Mouse (Mus musculus) intestine, embryonic 15.5 days (tissue): ENCODE data around the gene Klhdc8b. TPM values are rescaled to one million over a fixed set of nuclear protein-coding genes. Genes with fewer than 3 reads are reported as not detected.

ENCODE experiments used
- ATAC-seq: fragments of 200-750 bp; cut with Nextera tagmentation; 2 replicates; pipeline ENCODE4 v1.8.0; 2017; ENCODE audit warnings: moderate TSS enrichment, moderate library complexity
- H3K27ac ChIP-seq: fragments of 300-500 bp; sonication (generic); 2 replicates; pipeline ENCODE4 v1.5.1; 2015; ENCODE audit warnings: mild to moderate bottlenecking, inconsistent platforms
- H3K27me3 ChIP-seq: fragments of 300-500 bp; sonication (generic); replicated peaks from 2 replicates; pipeline ENCODE4 v1.6.1; 2015; ENCODE audit warnings: inconsistent platforms
- H3K36me3 ChIP-seq: fragments of 300-500 bp; sonication (generic); 2 replicates; pipeline ENCODE4 v1.6.1; 2015; ENCODE audit warnings: inconsistent platforms
- H3K4me1 ChIP-seq: fragments of 300-500 bp; sonication (generic); replicated peaks from 2 replicates; pipeline ENCODE4 v1.6.1; 2015; ENCODE audit warnings: inconsistent platforms
- H3K4me2 ChIP-seq: fragments of 300-500 bp; sonication (generic); replicated peaks from 2 replicates; pipeline ENCODE4 v1.6.1; 2015; ENCODE audit warnings: mild to moderate bottlenecking, inconsistent platforms
- H3K4me3 ChIP-seq: fragments of 300-500 bp; sonication (generic); replicated peaks from 2 replicates; pipeline ENCODE4 v1.5.1; 2015; ENCODE audit warnings: inconsistent platforms
- H3K9ac ChIP-seq: fragments of 300-500 bp; sonication (generic); 2 replicates; pipeline ENCODE4 v1.6.1; 2015; ENCODE audit warnings: inconsistent platforms
- H3K9me3 ChIP-seq: fragments of 300-500 bp; sonication (generic); 2 replicates; pipeline ENCODE4 v1.6.1; 2016; ENCODE audit warnings: inconsistent platforms
- WGBS: fragments of 180-500 bp; shearing (Covaris S2); methylation state at CpG from one replicate; pipeline ENCODE4 v1.1.7; 2015; 5-methylcytosine and 5-hydroxymethylcytosine counted together
- polyA plus RNA-seq: library from polyadenylated mRNA; unstranded; fragments of >200 nt; fragmentation: Nextera tagmentation; extraction: Ambion mirVana; gene quantifications from 2 replicates; pipeline ENCODE4 v1.2.1, GENCODE M21; 2015

The Klhdc8b gene
- polyA plus RNA-seq, 1 experiment from 2014 or later = 48.7 TPM

DNA sequence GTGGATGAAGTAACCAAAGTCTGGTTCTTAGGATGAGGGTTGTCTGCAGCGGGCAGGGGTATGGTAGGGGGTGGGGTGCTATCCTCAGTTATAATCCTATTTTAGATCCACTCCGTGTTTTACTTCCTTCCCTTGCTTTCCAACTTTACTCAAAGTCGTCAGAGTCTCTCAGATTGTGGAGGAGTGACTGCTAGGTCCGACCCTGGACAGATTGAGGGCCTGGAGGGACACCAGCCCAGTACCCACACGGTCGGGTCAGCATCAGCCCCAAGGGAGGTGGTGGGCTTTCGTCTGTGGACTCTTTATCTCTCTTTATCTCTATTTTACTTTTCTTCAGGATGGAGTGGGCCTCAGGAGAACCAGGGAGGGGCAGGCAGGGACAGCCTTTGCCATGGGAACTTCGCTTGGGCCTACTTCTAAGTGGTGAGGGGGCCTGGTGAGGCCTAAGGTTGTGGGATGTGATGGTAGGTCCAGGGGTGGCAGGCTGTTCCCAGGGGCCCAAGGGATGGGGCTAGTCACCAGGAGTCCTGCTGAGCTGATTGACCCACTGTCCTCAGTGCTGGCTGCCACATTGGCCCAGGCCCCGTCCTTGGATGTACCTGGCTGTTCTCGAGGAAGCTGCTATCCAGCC is 18.5 kb upstream of the Klhdc8b start, which contains the start of gene Lamb2:
Gene Lamb2 (plus strand): TSS at position 16 of the 631 bp plus-strand sequence.
- peaks cover 24% of the 10 kb centered on the region for H3K36me3 ChIP-seq
- WGBS = 6% methylated on average over 10 of the region's 10 CpGs
- peak within 1 kb of the TSS; percentile 70 for H3K9ac ChIP-seq
- H3K27ac ChIP-seq = peak within 1 kb of the TSS; percentile 81
- no peaks in the 10 kb centered on the region for H3K9me3 ChIP-seq
- H3K4me3 ChIP-seq = peak within 1 kb of the TSS; percentile 59
- ATAC-seq = peak; percentile 58
- H3K4me2 ChIP-seq = peak within 1 kb of the TSS; percentile 69
- no peaks in the 10 kb centered on the region for H3K27me3 ChIP-seq
- H3K4me1 ChIP-seq = peaks cover 15% of the 10 kb centered on the region

DNA sequence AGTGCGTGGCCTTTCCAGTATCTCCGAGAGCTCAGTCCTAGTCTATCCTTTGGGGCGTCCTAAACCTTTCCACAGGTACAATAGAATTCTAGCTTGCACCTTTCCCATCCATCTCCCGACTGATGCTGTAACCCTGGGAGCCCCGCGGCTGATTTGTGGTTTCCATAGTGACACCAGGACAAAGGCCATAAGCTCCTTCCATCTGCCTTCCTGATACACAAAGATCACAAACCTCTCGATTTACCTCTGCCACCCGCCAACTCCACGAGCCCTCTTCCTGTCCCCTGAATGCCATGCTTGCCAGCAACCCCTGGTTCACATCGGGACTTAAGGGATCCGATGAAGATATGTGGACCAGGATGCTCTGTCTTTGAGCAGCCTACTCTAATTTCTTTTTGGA is 17.9 kb upstream of the Klhdc8b start:
- Histone ChIP-seq H3K4me2 (peak overlapping the region; percentile 69), H3K36me3 (peaks cover 22% of the 10 kb centered on the region), H3K9me3 (no peaks in the 10 kb centered on the region), H3K4me1 (peaks cover 15% of the 10 kb centered on the region), H3K9ac (peak overlapping the region; percentile 34; the same call in 1 of the 2 replicates), H3K27me3 (no peaks in the 10 kb centered on the region), H3K27ac (peak overlapping the region; percentile 81), H3K4me3 (peak overlapping the region; percentile 59)
- peak; percentile 18 for ATAC-seq
- 31% methylated on average over 11 of the region's 11 CpGs for WGBS

DNA sequence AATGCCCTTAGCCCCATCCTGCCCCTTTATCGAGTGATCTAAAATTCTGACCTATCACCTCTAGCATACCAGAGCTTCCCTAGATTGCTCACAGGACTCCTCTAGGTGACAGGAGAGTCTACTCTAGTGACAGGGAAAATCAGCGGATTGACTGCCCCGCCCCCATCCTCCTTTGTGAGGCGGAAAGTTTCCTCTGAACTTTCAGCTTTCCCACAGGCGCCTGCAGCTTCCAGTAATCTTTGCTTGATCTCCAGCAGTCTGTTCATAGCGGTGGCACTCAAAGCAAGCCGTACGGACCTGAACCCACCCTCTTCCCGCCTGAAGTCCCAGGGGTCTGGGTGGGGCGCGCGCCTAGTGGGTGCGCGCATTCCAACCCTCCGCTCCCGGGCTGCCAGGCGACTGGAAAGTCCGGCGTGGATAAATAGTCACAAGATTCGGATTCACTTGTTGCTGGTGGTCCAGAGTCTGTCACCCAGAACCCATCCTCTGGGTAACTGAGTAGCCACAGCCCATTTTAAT is 17.3 kb upstream of the Klhdc8b start:
- Histone ChIP-seq H3K27me3 (no peaks in the 10 kb centered on the region), H3K4me2 (peak overlapping the region; percentile 69), H3K27ac (peak overlapping the region; percentile 81), H3K36me3 (peaks cover 19% of the 10 kb centered on the region), H3K9me3 (no peaks in the 10 kb centered on the region), H3K4me3 (peak overlapping the region; percentile 59), H3K4me1 (peaks cover 15% of the 10 kb centered on the region), H3K9ac (peak overlapping the region; percentile 34)
- ATAC-seq = peak; percentile 84
- WGBS = 1% methylated on average over 20 of the region's 20 CpGs

DNA sequence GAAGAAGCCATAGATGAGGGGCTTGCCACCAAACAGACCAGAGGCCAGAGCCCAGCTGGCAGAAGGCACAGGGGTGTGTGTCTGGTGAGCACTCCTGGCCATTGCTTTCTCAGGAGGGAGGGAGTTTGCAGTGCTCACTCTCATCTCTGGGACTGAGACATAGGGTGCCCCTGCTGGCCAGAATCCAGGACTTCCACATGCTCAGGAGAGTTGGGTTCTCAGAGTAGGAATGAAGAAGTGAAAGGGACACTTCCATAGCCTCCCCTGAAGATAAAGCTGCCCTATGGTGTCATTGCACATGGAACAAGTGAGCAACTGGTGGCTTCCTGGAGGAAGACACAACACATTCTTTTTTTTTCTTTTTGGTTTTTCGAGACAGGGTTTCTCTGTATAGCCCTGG is 13.1 kb upstream of the Klhdc8b start:
- no peak for ATAC-seq

DNA sequence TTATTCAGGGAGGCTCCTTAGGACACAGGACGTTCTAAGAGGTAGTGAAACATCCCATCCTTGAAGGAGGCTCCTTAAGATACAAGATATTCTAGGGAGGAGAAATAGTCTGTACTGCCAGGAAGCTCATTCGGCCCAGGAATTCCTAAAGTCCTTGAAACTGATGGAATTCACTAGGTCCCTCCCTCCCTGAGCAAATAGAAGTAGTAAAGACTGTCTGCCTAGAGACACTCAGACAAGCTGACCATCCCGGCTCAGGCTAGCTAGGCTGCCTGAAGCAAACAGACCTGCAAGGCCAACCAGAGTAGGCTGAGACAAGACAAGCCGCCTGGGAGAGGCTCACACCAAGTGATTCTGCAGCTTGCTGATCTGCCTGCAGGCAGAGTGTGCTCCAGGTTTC is 8.5 kb upstream of the Klhdc8b start:
- Histone ChIP-seq H3K36me3 (peaks cover 12% of the 10 kb centered on the region), H3K4me3 (no peak overlapping the region), H3K27me3 (no peaks in the 10 kb centered on the region), H3K4me2 (no peak overlapping the region), H3K9me3 (no peaks in the 10 kb centered on the region), H3K27ac (peak overlapping the region; percentile 58; the same call in 1 of the 2 replicates), H3K9ac (no peak overlapping the region), H3K4me1 (no peaks in the 10 kb centered on the region; the same call in 1 of the 2 replicates)
- no peak for ATAC-seq
- WGBS = 39% methylated on average over 4 of the region's 4 CpGs

More for the DNA sequence above, 13.1 kb upstream of the Klhdc8b start:
- Histone ChIP-seq H3K9me3 (no peaks in the 10 kb centered on the region), H3K4me2 (no peak overlapping the region), H3K27ac (no peak overlapping the region), H3K27me3 (no peaks in the 10 kb centered on the region), H3K4me3 (no peak overlapping the region), H3K4me1 (peaks cover 7% of the 10 kb centered on the region), H3K36me3 (no peaks in the 10 kb centered on the region), H3K9ac (no peak overlapping the region)
- WGBS = 75% methylated on average over 1 of the region's 1 CpGs

DNA sequence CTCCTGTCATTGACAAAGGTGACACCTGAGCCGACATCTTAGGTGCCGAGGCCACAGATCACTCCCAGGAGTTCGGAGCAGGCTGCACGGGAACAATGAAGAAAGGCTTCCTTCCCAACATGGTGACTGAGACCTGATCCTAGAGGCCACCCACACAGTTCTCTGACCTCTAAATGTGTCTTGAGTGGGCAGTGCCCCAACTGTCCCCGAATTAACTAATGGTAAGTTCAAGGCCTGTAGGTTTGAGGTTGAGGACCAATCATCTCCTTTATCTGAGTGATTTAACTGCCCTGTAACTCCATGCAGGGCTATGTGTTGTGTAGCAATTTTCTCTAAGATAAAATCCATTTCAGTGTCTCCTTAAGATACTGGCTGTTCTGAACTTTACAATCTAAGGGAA is 8.0 kb upstream of the Klhdc8b start:
- Histone ChIP-seq H3K27me3 (no peaks in the 10 kb centered on the region), H3K36me3 (peaks cover 15% of the 10 kb centered on the region), H3K4me2 (no peak overlapping the region), H3K9me3 (no peaks in the 10 kb centered on the region), H3K4me1 (no peaks in the 10 kb centered on the region; the same call in 1 of the 2 replicates), H3K27ac (0 out of 2 replicates have a peak overlapping the region, but pooled peaks have one; percentile 58), H3K4me3 (no peak overlapping the region), H3K9ac (no peak overlapping the region)
- ATAC-seq = no peak
- 73% methylated on average over 5 of the region's 5 CpGs for WGBS

DNA sequence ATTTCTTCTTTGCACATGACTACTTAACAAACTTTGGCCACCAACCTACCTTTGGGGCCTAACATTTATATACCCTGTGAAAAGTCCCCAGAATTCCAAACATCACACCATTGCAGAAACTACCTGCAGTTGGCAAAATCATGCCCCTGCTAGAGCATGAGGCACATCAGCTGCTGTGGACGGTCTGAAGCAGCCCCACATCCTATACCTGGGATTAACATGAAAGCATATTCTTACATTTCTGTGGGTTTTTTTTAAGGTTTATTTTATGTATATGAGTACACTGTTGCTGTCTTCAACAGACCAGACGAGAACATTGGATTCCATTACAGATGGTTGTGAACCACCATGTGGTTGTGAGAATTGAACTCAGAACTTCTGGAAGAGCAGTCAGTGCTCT is 4.8 kb upstream of the Klhdc8b start:
- WGBS = 86% methylated on average over 2 of the region's 2 CpGs
- H3K9ac ChIP-seq = no peak overlapping the region
- H3K4me2 ChIP-seq = no peak overlapping the region
- no peak for ATAC-seq
- H3K27ac ChIP-seq = no peak overlapping the region
- H3K9me3 ChIP-seq = no peaks in the 10 kb centered on the region
- H3K27me3 ChIP-seq = no peaks in the 10 kb centered on the region
- H3K4me1 ChIP-seq = peaks cover 23% of the 10 kb centered on the region
- peaks cover 28% of the 10 kb centered on the region for H3K36me3 ChIP-seq
- H3K4me3 ChIP-seq = no peak overlapping the region

DNA sequence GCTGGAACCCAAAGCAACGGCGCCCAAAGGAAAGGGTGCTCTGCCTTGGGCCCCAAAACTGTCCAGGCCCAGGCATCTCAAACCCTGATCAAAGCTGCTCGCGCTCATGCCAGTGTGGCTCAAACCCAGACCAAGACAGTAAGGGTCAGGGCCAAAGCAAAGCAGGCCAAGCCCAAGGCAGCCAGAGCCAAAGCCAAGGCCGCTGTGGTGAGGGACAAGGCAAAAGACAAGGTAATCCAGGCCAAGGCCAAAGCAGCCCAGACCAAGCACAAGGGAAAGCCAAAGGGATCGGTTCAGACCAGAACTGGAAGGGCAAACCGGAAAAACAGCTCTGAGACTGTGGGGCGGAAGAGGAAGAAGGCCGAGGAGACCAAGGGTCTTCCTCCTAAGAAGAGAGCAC is 2.3 kb upstream of the Klhdc8b start:
- 96% methylated on average over 9 of the region's 9 CpGs for WGBS
- no peak for ATAC-seq
- H3K27me3 ChIP-seq = no peaks in the 10 kb centered on the region
- H3K4me2 ChIP-seq = no peak overlapping the region
- peaks cover 29% of the 10 kb centered on the region for H3K4me1 ChIP-seq
- peaks cover 28% of the 10 kb centered on the region for H3K36me3 ChIP-seq
- H3K9ac ChIP-seq = no peak overlapping the region
- H3K27ac ChIP-seq = no peak overlapping the region
- H3K4me3 ChIP-seq = no peak overlapping the region
- no peaks in the 10 kb centered on the region for H3K9me3 ChIP-seq

DNA sequence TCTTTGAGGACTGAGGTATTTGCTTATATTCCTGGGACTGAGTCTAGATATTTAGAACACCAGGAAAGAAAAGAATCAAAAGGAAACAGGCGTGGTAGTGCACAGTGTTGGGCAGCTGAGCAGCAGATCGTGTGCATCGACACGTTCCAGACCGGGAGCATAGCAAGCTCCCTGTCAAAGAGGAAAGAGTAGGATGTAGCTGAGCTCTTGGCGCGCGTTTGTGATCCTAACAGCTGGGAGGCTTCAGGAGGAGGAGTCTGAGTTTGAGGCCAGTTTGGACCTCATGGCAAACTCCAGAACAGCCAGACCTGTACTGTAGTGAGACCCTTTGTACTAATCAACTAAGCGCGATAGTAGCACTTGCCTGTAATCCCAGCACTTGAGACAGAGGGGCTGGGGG is 811 bp upstream of the Klhdc8b start:
- Histone ChIP-seq H3K4me2 (peak overlapping the region; percentile 86), H3K9me3 (no peaks in the 10 kb centered on the region), H3K36me3 (peaks cover 28% of the 10 kb centered on the region), H3K27ac (peak overlapping the region; percentile 96), H3K4me1 (peaks cover 29% of the 10 kb centered on the region), H3K27me3 (no peaks in the 10 kb centered on the region), H3K9ac (0 out of 2 replicates have a peak overlapping the region, but pooled peaks have one; percentile 10), H3K4me3 (peak overlapping the region; percentile 84; the same call in 1 of the 2 replicates)
- ATAC-seq = peak; percentile 42
- WGBS = 57% methylated on average over 10 of the region's 10 CpGs

DNA sequence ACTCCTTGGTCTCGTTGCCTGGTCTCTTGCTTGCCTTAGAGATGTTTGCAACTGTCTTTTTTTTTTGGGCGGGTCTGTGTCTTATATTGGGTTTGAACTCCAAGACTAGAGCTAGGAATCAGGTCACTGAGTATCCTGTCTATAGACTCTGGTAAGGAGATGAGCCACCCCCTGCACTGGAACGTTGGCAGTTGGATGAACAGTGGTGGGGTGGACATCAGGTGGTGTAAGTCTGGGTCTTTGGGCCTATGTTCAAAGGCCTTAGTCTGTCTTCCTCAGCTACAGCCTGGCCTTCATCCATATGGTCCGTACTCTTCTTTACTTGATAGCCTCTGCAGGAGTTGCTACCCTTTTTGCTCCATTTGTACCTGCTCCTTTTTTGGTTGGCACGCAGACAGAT is 294 bp upstream of the Klhdc8b start:
- WGBS = 74% methylated on average over 5 of the region's 5 CpGs

DNA sequence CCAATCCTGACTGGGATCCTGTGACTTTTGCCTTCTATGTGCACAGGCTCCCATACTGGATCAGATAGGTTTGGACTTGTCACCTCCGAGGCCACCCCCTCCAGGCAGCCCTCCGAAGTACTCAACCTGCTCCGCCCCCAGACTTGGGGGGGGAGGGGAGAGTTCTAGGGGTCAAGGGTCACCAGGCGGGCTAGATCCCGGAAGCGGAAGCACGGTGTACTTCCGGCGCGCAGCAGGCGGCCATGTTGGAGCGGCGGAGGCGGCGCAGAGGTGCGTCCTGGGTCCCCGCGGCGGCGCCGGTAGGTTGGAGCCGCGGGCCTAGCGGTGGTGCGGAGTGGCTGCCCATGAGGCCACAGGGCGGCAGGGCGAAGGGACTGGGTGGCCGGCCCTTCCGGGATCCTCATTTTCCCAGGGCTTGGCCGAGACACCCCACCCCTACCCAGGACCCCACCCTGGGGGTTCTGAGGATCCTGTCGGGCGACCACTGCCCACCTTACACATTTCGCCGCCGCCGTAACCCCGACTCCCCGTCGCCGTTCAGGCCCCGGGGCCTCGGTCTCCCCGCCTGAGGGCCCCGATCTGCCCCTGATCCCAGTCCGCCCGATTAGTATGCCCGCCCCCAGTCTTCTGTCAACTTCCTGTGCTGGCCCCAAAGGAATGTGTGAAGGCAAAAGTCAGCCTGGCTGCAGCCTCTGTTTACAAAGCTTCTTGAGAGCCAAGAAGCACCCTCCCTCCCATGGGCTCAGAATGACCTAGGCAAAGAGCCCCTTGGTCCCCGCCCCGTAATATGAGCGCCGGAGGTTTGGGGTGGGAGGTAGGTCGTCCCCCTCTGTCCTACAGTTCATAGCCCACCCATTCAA is 832 bp downstream of the Klhdc8b start, which contains the start of gene Ccdc71:
Gene Ccdc71 (plus strand): TSS at position 209 of the 860 bp plus-strand sequence.
- Histone ChIP-seq H3K4me3 (peak within 1 kb of the TSS; percentile 84), H3K4me1 (peaks cover 29% of the 10 kb centered on the region), H3K9ac (peak within 1 kb of the TSS; percentile 87), H3K4me2 (peak within 1 kb of the TSS; percentile 86), H3K9me3 (no peaks in the 10 kb centered on the region), H3K27me3 (no peaks in the 10 kb centered on the region), H3K36me3 (peaks cover 23% of the 10 kb centered on the region), H3K27ac (peak within 1 kb of the TSS; percentile 96)
- peak; percentile 88 for ATAC-seq
- WGBS = under 1% methylated on average over 52 of the region's 52 CpGs

More for the DNA sequence above, 294 bp upstream of the Klhdc8b start:
- Histone ChIP-seq H3K36me3 (peaks cover 24% of the 10 kb centered on the region), H3K9ac (peak overlapping the region; percentile 87), H3K27me3 (no peaks in the 10 kb centered on the region), H3K4me2 (peak overlapping the region; percentile 86), H3K9me3 (no peaks in the 10 kb centered on the region), H3K4me3 (peak overlapping the region; percentile 84), H3K4me1 (peaks cover 29% of the 10 kb centered on the region), H3K27ac (peak overlapping the region; percentile 96)
- no peak for ATAC-seq

DNA sequence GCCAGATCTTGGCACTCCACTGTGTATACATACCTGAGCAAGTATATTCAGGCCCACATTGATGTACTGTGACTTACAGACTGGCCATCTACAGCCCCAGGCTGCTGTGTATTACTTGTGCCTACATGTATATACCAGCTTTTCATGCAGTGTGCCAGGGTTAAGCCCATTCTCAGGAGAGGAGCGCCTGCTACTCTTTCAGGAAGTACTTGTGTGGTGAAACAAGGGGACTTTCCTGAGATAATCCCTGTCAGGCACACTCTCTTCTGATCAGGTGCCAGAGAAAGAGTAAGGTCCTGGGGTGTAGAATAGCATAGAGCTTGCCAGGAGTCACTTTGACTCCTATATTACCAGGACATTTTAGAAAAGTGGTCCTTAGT is 1.5 kb downstream of the Klhdc8b start:
- H3K27me3 ChIP-seq = no peaks in the 10 kb centered on the region
- peak overlapping the region; percentile 96 for H3K27ac ChIP-seq
- 89% methylated on average over 1 of the region's 1 CpGs for WGBS
- ATAC-seq = no peak; the same call in 1 of the 2 replicates
- H3K9me3 ChIP-seq = no peaks in the 10 kb centered on the region
- no peak overlapping the region for H3K9ac ChIP-seq
- H3K4me1 ChIP-seq = peaks cover 29% of the 10 kb centered on the region
- peaks cover 17% of the 10 kb centered on the region for H3K36me3 ChIP-seq
- peak overlapping the region; percentile 86 for H3K4me2 ChIP-seq
- peak overlapping the region; percentile 84 for H3K4me3 ChIP-seq
